Mouse (Mus musculus): ENCODE results near the gene Xpo1. TPM values are rescaled to one million over a fixed set of nuclear protein-coding genes. Genes with fewer than 3 reads are reported as not detected.

Gene Xpo1
- polyA plus RNA-seq, 1 experiment from 2014 or later, result 116 TPM

Other genes starting within 250 kb of the Xpo1 start
- 1.6 and 2.1 TPM in 2 replicates for gene Fam161a, start 248.5 kb upstream of the Xpo1 start, polyA plus RNA-seq (2014; fragmentation: Nextera tagmentation; extraction: Ambion mirVana)
- 37.2 and 39.3 TPM in 2 replicates for gene Usp34, start 50.9 kb downstream of the Xpo1 start, polyA plus RNA-seq (2014; fragmentation: Nextera tagmentation; extraction: Ambion mirVana)
- gene Ahsa2, start 242.0 kb downstream of the Xpo1 start, polyA plus RNA-seq (2014; fragmentation: Nextera tagmentation; extraction: Ambion mirVana), result 71.6 and 81.7 TPM in 2 replicates